Mouse (Mus musculus): ENCODE measurements around the gene Ovol1. TPM values are rescaled to one million over a fixed set of nuclear protein-coding genes. Genes with fewer than 3 reads are reported as not detected.
A peak's percentile ranks its signal among the peaks of the same experiment; 100 is the strongest.

Gene Ovol1
- total RNA-seq, 2 experiments from 2014 or later = not detected

GRCm38 (mm10) chr19:5532520-5532919 lies 27.9 kb downstream of the Ovol1 start:
- DNase-seq = no peak
- intact Hi-C loops (cut with DNase I) = no loop called here

- intact Hi-C loops (cut with DNase I) = no loop called here
- no peak for DNase-seq
Observed at GRCm38 (mm10) chr19:5530138-5530524, 30.3 kb downstream of the Ovol1 start.

DNA sequence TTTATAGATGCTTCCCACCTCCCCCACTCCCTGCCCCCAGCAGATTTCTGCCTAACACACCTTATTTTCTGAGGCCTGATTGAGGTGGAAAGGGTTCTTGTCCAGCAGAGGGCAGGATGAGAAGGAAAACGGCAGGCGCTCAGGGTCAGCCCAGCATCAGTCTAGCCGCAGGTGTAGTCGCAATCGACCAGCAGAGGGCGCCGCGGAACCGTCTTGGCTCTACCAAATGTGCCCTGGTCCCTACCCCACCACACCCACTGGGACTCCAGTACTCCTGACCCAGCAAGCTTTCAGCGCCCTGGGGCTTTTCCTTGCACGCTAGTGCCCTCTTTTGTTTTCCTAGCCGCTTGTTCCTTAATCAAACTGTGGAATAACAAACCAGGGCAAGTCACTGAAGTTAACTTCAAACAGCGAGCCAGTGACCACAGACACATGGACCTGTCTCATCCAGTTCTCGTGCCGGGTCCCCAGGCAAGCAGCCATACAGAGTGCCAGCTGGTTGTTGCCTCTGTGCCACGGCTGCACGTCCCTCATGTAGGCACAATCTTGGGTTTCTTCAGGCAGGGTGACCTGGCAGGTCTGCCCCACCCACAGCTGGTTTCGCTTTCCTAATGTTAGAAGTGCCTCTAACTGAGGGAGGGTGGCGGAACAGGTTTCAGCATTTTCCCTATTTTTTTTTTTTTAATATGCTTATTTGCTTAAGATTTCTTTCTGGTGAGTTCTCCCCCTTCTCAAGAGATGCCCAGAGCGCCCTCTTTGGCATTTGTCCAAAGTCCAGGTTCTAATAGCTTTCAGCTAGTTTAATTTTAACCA lies 30.9 kb downstream of the Ovol1 start:
- DNase-seq = peak; percentile 97 to 99
- intact Hi-C loops (cut with DNase I) = loop anchor here (1.0 to 2.0 kb wide), 2 partner anchors 39 to 249 kb away; partner anchors contain the start of gene Ap5b1

GRCm38 (mm10) chr19:5525204-5525603 lies 35.2 kb downstream of the Ovol1 start:
- intact Hi-C loops (cut with DNase I) = no loop called here
- no peak for DNase-seq

DNA sequence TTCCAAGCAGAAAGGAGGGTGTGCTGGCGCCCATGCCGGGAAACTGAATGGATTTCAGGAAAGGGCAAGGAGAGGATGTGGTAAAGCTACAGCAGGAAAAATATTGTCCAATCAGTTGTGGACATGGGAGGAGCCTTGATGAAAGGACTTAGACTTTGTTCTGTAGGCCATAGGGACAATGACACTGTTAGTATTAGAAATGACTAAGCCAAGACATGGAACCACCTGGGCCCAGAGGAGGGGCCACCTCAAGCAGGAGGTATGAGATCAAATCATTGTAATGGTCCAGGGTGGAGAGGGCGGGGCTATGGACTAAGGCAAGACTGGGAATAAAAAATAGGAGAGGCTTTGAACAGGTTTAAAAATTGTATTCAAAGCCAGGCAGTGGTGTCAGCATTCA lies 41.7 kb downstream of the Ovol1 start:
- intact Hi-C loops (cut with DNase I) = no loop called here
- no peak for DNase-seq

- intact Hi-C loops (cut with DNase I) = no loop called here
- DNase-seq = no peak
Observed at GRCm38 (mm10) chr19:5516906-5517505, 43.4 kb downstream of the Ovol1 start.

- intact Hi-C loops (cut with DNase I) = no loop called here
- DNase-seq = no peak
Observed at GRCm38 (mm10) chr19:5515840-5516777, 44.3 kb downstream of the Ovol1 start.

GRCm38 (mm10) chr19:5513005-5513349 lies 47.5 kb downstream of the Ovol1 start:
- intact Hi-C loops (cut with DNase I) = no loop called here
- DNase-seq = no peak

DNA sequence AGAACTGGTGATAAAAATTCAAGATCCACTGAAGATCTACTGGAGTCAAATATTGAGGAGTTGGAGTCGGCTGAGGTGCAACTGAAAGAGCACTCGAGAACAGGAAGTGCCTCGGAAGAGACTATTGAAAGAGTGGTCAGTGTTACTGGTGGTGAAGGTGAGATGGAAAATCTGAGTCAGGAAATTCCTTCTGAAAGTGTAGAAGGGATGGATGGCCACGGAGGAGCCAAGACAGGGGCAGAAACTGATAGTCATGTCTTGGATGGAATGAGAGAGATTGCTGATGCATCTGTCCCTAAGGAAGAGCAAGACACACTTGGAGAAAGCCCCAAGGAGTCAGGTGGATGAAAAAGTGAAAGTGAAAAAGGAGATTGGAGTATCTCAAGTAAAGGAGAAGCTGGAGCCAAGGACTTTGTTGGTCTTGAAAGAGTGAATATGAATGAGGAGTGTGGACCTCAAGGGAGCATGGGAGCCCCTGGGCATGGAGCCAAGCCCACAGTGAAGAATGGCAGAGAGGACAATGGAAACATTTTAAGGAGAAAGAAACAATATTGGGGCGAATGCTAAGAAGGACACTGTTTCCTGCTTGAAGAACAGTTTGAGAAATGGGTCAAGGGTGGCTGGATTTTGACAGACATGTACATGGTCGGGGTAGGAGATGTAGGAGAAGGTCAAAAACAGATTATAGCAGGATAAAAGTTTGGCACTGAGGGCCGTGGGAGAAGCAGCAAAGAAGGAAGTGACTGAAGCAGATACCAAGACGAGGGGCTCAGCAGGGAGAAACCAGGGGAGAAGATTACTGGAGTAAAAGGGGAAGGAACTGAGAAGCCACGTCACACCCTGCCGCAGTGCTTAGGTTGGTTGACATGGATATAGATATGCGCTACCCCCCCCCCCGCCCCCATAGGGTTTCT lies 48.1 kb downstream of the Ovol1 start:
- no peak for DNase-seq
- intact Hi-C loops (cut with DNase I) = no loop called here

DNA sequence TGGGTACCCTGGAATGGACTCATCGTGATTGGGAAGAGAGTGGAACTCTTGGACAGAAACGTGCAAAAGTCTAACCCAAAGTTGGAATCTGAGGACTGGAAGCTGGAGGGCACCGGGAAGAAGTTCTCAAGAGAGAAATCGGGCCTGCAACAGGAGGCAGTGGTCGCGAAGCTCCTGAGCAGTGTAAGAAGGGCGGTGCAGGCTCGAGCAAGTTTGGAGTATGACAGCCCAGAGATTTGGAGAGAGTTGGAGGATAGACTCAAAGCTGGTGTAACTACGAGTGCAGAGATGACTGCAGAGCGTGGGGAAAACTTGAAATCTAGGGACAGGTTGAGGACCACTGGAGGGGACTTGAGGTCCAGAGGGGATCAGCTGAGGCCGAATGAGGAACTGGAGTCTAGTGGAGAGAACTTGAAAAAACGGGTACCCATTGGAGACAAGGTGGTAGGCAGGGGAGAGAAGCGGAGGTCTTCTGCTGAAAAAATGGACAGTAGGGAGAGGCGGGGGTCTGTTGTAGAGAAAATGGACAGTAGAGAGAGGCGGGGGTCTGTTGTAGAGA lies 49.3 kb downstream of the Ovol1 start:
- intact Hi-C loops (cut with DNase I) = loop anchor here (2.0 kb wide), 1 partner anchor 20 kb away; the partner anchor contains the start of gene Cfl1
- no peak for DNase-seq

DNA sequence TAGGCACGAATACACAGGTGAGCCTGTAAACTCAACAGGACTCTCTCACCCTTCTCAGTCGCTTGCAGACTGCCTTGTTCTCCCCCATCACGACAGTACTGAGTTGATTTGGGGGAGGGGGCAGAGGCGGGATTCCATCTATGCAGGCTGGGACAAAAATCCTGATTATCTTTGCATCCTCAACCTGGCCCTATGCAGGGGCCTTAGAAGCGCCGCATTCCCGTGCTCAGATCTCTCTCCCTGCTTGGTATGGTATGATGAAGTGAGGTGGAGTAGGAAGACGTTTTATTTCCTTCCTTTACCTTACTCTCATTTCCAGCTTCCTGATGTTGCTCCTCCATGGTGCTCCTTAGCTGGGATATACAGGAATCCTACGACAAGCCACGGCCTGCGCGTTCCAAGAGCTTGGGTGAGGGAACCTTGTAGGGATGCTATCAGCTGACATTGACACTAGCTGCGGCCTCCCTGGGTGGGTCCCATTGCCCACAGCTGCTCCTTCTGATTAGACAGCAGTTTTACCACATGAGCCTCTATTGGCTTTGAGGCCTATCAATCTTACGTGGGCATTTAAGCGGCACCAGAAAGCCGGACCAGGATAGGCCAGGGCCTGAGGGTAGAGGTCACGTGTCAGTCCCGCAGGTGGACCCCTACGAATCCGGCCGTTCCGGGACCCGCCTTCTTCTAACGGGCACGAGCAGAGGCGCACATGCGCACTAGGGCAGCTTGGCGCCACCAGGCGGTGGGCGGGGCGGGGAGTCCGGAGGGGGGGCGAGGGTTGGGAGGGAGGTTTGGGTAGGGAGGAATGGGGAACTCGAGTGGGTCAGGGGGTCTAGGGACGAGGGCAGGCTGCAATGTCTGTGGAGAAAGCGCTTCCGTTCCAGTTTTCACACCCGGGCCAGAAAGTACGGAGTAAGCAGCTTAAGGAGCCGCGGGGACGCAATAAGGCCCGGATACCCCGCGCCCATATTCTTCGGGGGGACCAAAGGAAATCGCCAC lies 50.1 kb downstream of the Ovol1 start, which contains the start of gene Snx32:
TSS of gene Snx32 (minus strand) at position 508 of the 996 bp plus-strand sequence.
- peak; percentile 94 to 95 for DNase-seq
- intact Hi-C loops (cut with DNase I) = loop anchor here (2.0 kb wide), 1 partner anchor 20 kb away; the partner anchor contains the start of gene Cfl1

GRCm38 (mm10) chr19:5503687-5504086 lies 56.8 kb downstream of the Ovol1 start, which contains the start of gene 1700020D05Rik:
Gene 1700020D05Rik, minus strand, starts transcription at chr19:5503787.
- DNase-seq = no peak
- intact Hi-C loops (cut with DNase I) = no loop called here

DNA sequence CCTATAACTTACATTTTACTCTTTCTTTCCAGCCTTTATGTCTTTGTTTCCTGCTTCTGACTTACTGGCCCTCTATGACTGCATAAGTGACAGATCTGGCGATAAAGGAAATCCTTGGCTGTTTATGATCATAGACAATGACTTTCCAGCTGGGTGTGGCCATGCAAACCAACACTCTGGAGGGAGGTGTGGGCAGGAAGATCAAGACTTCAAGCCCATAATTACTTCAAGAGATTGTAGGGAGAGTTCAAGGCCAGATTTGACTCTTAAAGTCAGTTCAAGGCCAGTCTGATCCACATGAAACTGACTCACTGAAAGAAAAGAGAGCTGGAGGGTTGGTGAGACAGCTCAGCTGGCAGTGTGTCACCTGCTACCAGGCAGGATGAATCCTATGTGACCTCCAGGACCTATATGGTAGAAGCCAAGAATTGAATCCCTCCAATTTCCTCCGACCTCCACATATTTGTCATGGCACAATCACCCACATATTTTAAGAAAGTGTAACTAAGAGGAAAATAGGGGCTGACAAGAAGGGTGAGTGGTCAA lies 60.0 kb downstream of the Ovol1 start:
- no peak for DNase-seq
- intact Hi-C loops (cut with DNase I) = no loop called here

Other genes with a start within 250 kb of the Ovol1 start
- gene Catsper1, start 224.9 kb downstream of the Ovol1 start, total RNA-seq (2021) = not detected
- 10 to 100 TPM in 1 of 2 experiments, 1 to 10 TPM in 1; 9.5 to 10.2 TPM for gene Cst6, start 211.1 kb downstream of the Ovol1 start, total RNA-seq (2021)
- gene Eif1ad, start 193.9 kb downstream of the Ovol1 start, total RNA-seq (2021) = 10 to 100 TPM; 16.5 to 17.7 TPM
- 100 to 1,000 TPM; 126 to 142 TPM for gene Banf1, start 193.5 kb downstream of the Ovol1 start, total RNA-seq (2021)
- 10 to 100 TPM; 53.2 to 55.5 TPM for gene Sart1, start 171.9 kb downstream of the Ovol1 start, total RNA-seq (2021)
- gene Tsga10ip, start 158.1 kb downstream of the Ovol1 start, total RNA-seq (2021) = 1 to 10 TPM in 1 of 2 experiments, under 1 TPM in 1; 0.17 to 2.8 TPM
- 100 to 1,000 TPM; 297 to 319 TPM for gene Drap1, start 135.7 kb downstream of the Ovol1 start, total RNA-seq (2021)
- 10 to 100 TPM; 33.3 to 38.1 TPM for gene AI837181, start 135.5 kb downstream of the Ovol1 start, total RNA-seq (2021)
- not detected for gene Fosl1, start 113.1 kb downstream of the Ovol1 start, total RNA-seq (2021)
- gene Ccdc85b, start 102.8 kb downstream of the Ovol1 start, total RNA-seq (2021) = 10 to 100 TPM in 1 of 2 experiments, 1 to 10 TPM in 1; 9.5 to 11.0 TPM
- 10 to 100 TPM; 50.3 to 50.5 TPM for gene Fibp, start 100.0 kb downstream of the Ovol1 start, total RNA-seq (2021)
- under 1 TPM in 1 of 2 experiments, not detected in 1; 0.43 TPM for gene Ctsw, start 92.1 kb downstream of the Ovol1 start, total RNA-seq (2021)
- gene Efemp2, start 86.7 kb downstream of the Ovol1 start, total RNA-seq (2021) = 1 to 10 TPM; 9.0 to 9.8 TPM
- gene Mus81, start 72.2 kb downstream of the Ovol1 start, total RNA-seq (2021) = 10 to 100 TPM; 19.6 to 23.7 TPM
- gene Cfl1, start 70.2 kb downstream of the Ovol1 start, total RNA-seq (2021) = 100 to 1,000 TPM; 174 to 188 TPM
- gene 1700020D05Rik, start 56.9 kb downstream of the Ovol1 start, total RNA-seq (2021) = under 1 TPM; 0.58 to 0.70 TPM
- gene Snx32, start 50.1 kb downstream of the Ovol1 start, total RNA-seq (2021) = 1 to 10 TPM; 5.1 TPM
- gene Ap5b1, start 7.4 kb upstream of the Ovol1 start, total RNA-seq (2021) = 1 to 10 TPM; 3.1 to 3.4 TPM
- 10 to 100 TPM; 42.7 to 53.2 TPM for gene Rnaseh2c, start 41.2 kb upstream of the Ovol1 start, total RNA-seq (2021)
- gene Kat5, start 49.6 kb upstream of the Ovol1 start, total RNA-seq (2021) = 10 to 100 TPM; 30.3 to 37.0 TPM
- gene Rela, start 76.8 kb upstream of the Ovol1 start, total RNA-seq (2021) = 10 to 100 TPM; 25.6 to 31.2 TPM
- 10 to 100 TPM; 19.5 to 29.0 TPM for gene Sipa1, start 103.1 kb upstream of the Ovol1 start, total RNA-seq (2021)
- 10 to 100 TPM; 26.0 to 29.5 TPM for gene Map3k11, start 128.1 kb upstream of the Ovol1 start, total RNA-seq (2021)
- 10 to 100 TPM; 15.7 to 16.8 TPM for gene Pcnx3, start 128.3 kb upstream of the Ovol1 start, total RNA-seq (2021)
- not detected for gene Kcnk7, start 143.7 kb upstream of the Ovol1 start, total RNA-seq (2021)
- 100 to 1,000 TPM; 135 to 136 TPM for gene Ehbp1l1, start 165.7 kb upstream of the Ovol1 start, total RNA-seq (2021)
- gene Fam89b, start 169.0 kb upstream of the Ovol1 start, total RNA-seq (2021) = 10 to 100 TPM; 29.3 to 32.6 TPM
- gene Ltbp3, start 180.3 kb upstream of the Ovol1 start, total RNA-seq (2021) = 10 to 100 TPM; 36.5 to 42.2 TPM
- gene Scyl1, start 210.8 kb upstream of the Ovol1 start, total RNA-seq (2021) = 10 to 100 TPM; 69.0 to 72.9 TPM